Mouse (Mus musculus) brain, embryonic 14.5 days (tissue): ENCODE results near the gene Gng7.
"Not testable (repeated sequence)": the region's sequence is repeated elsewhere in the genome, so short reads cannot be mapped to it uniquely, and the experiment has no call there.

Experiments
- CTCF ChIP-seq: fragments of 200-500 bp; IDR thresholded peaks from 2 replicates; pipeline ENCODE4 v1.5.1; 2012; ENCODE audit warnings: inconsistent platforms, mild to moderate bottlenecking, moderate library complexity, borderline replicate concordance; ENCODE audit not compliant: insufficient read depth, insufficient read length; ENCODE audit errors: extremely low read depth
- POLR2A ChIP-seq: fragments of 200-500 bp; IDR thresholded peaks from 2 replicates; pipeline ENCODE4 v1.6.1; 2012; ENCODE audit warnings: mild to moderate bottlenecking, inconsistent platforms, borderline replicate concordance; ENCODE audit not compliant: poor library complexity, insufficient read depth, insufficient read length, severe bottlenecking; ENCODE audit errors: extremely low read depth

- TF ChIP-seq CTCF, POLR2A: not testable (repeated sequence)
These were observed 41.1 kb upstream of the Gng7 start for GRCm38 (mm10) chr10:81055802-81056340.
